Mouse (Mus musculus) adrenal gland, adult 18-20 months (tissue): Measurements from ENCODE around the gene Notch1. TPM values are rescaled to one million over a fixed set of nuclear protein-coding genes. Genes with fewer than 3 reads are reported as not detected.

ENCODE experiments used
- DNase-seq, 2 experiments: peaks; one replicate each; pipeline ENCODE4 v3.0.0; 2021 to 2022; ENCODE audit warnings: low spot score in 2 of 2
- total RNA-seq, 2 experiments: library from RNA; stranded (reverse); gene quantifications; 1 replicate in 1 of 2; 2 replicates in 1 of 2; pipeline ENCODE4 v1.2.3; 2021

Notch1 gene
- total RNA-seq, 2 experiments from 2014 or later = 21.5 to 22.0 TPM

DNA sequence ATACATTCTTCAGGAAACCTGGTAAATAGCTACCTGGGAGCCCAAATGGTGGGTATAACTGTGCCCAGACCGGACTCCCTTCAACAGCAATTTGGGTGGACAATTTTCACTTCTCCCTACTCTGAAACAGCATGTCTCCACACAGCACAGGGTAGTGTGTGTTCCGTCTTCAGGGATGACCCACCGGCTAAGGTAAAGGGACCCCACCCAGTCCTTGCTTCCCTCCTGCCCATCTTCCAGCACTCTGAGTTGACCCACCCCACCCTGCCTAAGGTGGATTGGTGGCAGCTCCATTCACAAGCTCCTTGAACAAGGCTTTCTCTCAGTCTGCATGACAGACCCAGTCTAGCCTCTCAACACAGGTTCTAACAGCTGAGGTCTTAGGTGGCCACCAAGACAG is 33.6 kb downstream of the Notch1 start:
- DNase-seq = no peak

DNA sequence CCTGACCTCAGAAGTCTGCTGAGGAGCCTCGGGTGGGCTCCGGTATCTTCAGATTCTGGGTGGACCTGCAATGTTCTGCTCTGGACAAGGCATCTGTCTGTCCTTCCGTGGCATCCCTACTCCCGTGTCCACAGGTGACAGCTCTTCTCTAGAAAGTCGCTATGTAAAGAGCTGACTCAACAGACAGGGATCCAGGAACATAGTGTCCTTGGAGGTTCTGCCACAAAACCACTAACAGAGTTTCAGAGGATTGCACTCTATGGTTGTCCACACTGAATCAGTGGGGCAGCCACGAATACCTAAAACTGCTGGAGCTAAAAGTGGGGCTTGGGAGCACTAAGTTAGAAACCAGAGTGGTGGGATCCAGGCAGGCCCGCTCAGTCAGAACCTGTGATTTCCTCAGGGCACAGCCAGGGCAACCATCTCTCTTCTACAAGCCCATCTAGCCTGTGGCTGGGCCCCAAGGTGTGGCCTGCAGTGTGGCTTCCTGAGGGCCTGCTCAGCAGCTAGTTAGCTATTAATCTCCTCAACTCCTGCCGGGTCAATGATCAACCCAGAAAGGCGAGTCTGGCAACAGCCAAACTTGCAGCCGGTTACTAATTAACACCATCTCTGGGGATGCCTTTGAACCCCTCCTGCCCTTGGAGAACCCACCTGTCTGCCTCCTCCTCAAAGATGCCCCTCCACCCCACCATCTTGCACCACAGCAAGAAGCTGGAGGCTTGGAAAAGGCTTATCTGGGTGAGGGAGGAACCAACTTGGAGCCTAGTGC is 34.6 kb downstream of the Notch1 start:
- no peak for DNase-seq

DNA sequence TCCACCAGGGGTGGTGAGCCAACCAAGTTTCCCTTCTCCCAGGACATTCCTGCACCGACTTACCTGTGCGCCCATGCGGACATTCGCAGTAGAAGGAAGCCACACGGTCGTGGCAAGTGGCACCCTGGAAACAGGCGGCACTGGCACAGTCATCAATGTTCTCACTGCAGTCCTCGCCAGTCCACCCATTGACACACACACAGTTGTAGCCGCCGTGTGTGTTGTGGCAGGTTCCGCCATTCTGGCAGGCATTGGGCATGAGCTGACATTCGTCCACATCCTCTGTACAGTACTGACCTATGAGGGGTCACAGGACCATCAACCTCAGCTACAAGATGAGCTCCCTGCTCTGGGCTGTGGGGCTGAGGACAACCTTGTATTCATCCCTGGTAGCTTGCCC is 35.6 kb downstream of the Notch1 start:
- DNase-seq = no peak

DNA sequence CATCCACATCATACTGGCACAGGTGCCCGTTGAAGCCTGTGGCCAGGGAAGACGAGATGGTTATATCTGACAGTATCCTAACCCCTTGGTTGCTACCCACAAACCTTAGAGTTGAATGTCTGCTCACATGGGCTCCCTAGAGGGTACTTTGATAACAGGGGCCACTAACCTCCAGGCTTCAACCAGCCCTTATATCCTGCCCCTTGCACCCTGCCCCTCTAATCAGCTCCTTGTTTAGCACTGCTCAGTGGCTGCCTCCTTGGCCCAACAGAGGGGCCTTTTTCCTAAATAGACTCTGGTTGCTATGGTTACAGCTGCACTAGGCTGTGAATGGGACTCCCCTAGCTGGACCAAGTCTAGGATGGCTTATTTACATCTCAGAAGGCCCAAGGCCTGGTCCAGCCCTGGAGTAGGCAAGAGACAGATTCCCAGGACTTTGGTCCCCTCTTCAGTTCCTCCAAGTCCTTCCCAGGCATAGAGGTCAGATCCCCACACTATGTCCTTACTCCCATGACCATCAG is 37.7 kb downstream of the Notch1 start:
- no peak for DNase-seq

DNA sequence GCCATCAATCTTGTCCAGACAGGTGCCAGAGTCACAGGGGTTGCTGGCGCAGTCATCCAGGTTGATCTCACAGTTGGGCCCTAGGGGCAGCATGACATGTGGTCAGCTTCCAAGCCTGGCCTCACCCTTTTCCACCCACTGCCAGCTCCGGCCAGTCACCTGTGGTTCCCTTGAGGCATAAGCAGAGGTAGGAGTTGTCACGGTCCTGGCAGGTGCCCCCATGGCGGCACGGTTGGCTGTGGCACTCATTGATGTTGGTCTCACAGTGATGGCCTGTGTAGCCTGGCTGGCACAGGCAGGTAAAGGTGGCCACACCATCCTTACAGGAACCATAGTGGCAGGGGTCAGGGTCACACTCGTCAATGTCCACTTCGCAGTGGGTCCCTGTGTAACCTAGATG is 38.6 kb downstream of the Notch1 start:
- no peak for DNase-seq

DNA sequence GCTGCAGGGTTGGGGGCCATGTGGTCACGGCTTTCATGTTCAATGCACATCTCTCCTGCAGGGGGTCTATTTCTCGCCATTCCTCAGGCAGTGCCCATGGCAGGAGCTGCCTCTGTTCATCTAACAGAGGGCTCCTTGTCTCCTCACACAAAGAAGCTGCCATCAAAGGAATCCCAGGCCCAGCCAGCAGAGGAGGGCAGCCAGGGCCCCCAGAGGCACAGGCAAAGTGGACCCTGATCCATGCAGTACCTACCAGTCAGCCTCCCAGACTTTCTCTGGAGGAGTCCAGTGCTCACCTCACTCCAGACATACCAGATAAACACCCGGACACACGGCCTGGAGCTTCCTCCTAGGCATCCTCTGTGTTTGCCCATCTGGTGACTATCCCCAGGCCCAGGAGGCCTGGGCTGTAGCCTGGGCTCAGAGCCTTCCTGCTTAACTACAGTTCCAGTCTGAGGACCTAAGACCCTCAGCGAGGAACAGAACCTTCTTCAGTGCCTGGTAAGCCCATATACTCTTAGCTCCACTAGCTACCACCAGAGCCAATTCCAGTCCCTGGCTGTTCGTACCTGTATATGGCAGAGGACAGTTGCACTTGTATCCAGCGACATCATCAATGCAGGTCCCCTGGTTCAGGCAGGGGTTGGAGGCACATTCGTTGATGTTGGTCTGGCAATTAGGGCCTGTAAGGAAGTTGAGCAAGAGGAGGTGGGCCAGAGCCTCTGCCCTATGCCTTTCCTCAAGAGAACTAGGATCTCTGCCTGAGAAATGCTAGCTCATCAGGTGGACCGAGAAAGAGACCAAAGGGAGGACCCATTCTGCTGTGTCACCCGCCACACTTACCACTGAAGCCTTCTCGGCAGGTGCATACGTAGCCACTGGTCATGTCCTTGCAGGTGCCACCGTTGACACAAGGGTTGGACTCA is 40.7 kb downstream of the Notch1 start:
- no peak for DNase-seq

DNA sequence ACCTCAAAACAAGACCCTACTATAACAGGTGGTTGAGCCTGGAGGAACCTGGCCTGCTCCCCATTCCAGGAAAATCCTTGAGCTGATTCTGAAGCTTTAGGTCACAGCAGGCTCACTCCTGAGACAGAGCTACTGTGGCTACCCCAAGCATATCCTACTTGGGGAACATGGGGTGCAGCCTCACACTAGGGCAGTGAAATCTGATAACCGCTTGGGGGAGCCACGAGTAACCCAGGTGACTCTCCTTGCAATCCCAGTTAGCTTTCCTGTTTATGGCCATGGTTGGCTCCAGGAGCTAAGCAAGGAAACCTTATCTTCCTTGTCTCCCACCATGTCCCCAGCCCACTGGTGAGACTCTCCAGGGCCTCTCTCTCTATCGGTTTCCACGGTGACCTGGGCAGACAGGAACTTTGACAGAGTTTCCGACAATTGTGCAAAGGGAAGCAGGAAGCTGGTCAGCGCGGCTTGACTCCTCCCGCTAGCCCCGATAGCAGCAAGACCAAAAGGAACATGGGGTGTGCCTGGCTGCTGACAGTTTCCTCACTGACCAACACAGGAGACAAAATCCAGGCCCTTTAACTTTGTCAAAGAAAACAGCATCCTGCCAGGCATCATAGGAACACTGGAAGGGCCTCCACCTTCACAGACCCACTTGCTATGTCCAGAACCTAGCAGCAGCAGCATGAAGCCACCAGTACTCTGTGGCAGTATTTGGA is 41.5 kb downstream of the Notch1 start:
- DNase-seq = no peak

DNA sequence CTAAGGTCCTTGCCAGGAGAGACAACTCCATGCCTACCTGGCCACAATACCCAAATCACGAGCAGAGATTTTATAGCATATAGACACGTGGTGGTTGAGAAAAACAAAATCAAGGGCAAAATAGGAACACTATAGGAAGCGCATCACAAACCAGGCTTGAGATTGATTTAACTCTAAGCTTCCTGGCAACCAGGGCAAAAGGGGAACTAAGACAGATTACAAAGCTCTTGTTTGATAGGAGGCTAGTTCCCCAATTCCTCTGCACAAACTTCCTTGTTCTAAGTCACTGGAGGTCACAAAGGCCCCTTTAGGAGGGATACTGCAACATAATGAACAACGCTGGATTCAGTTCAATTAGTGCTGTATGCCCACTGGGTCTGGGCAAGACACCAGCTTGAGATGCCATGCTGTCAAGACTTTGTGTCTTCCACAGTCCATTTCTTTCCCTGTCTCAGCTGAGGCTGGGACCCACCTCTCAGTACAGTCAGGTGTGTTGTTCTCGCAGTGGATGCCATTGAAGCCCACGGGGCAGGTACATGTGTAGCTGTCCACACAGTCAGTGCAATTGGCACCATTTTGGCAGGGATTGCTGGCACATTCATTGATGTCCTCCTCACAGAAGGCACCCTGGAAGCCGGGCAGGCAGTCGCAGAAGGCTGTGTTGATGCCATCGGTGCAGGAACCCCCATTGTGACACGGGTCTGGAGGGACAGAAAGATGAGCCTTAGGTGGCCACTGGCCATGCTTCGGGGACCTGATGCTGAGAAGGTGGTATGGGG is 44.0 kb downstream of the Notch1 start:
- no peak for DNase-seq

DNA sequence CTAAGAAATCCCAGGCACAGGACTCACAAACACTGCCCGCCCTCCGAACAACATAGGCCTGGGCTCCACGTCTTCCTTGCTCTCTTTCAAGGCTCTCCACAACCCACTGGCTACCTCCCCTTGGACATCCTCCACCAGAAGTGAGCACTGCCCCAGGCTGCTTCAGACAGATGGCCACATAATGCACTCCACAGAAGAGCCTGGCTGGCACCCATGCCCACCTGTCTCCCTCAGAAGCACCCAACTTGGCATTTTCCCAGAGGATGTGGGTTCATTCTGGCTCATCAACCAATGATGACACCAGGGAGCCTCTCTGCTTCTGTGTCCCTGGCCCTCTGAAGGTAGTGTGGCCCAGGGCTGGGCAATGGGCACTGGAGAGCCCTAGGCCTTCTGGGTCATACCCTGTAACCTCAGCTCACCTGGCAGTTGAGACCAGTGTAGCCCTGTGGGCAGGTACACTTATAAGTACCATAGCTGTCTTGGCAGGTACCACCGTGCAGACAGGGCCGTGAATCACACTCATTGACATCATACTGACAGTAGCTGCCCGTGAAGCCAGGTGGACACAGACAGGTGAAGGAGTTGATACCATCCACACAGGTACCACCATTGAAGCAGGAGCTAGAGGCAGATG is 44.7 kb downstream of the Notch1 start:
- no peak for DNase-seq

DNA sequence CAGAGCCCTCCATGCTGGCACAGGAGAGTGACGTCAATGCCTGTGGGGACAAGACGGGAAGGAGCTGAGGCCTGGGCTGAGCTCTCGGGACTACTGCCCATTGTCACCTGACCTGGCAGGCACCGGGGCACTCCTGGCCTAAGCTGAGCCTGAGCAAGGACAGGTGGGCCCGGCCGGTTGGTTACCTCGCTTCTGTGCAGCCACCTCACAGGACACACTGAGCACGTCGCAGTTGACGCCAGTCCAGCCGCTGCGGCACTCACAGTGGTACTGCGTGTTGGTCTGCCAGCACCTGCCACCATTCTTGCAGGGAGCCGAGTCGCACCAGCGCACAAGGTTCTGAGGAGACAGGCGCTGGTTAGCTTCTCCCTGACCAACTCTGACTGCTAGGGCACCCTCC is 45.5 kb downstream of the Notch1 start:
- DNase-seq = no peak

DNA sequence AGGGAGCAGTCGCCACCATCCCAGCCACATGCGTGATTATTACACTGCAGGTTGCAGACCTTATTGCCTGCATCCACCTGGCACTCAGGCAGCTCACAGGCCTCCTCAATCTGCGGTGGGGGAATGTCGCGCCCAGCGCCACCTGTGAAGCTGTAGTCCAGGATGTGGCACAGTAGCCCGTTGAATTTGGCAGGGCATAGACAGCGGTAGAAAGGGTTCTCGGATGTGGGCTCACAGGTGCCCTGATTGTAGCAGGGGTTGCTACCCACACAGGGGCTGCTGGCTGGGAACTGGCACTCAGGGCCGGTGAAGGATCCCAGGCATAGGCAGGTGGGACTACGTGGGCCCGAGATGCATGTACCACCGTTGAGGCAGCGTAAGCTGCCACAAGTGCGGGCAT is 48.1 kb downstream of the Notch1 start:
- DNase-seq = no peak

DNA sequence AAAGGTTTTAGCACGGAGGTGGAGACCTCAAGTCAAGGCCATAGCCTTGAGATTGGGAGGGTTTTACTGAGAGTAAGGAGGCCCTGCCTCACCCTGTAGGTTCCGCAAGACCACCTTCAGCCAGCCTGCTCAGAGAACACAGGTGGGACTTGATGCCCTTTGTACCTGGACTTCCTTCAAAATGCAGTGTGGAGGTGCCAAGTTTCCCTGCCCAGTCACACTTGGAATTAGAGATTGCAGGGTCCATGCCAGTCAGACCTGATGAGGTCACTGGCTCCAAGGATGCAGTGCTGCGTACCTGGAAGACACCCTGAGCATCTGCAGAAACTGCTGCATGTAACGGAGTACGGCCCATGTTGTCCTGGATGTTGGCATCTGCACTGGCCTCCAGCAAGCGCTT is 53.1 kb downstream of the Notch1 start:
- DNase-seq = no peak

DNA sequence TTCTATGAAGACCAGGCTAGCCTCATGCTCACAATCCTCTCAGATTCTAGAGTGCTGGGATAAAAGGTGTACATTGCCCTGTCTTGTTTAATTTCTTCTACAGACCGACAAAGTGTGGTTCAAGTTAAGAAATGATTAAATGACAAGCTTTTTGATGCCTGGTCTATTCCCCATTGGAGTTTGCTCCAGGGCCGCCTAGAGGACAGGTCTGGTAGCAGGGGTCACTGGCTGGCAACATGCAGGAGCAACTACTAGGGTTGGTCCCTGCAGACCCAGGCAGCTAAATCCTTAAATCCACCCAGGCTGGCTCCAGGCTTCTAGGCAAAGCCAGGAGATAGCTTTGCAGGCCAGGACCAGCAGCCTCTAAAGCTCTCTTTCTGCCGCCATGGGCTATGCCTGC is 53.5 kb downstream of the Notch1 start:
- no peak for DNase-seq

DNA sequence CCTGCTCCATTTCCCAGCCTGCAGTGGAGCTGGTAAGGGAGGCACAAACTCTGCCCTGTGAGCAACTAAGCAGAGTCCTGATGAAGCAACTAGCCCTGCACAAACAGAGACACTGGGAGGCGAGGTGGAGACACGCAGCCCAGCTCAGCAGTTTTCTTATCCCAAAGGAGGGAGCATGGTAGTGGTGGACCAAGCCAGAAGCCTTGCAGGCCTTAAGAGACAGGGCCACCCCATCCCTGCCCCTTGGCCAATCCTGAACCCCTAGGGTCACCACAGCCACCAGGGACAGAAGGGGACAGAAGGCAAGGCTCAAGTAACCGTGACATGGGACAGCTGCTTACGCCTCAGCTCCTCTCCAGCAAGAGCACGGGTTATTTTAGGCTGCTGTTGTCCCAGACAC is 54.8 kb downstream of the Notch1 start:
- no peak for DNase-seq

DNA sequence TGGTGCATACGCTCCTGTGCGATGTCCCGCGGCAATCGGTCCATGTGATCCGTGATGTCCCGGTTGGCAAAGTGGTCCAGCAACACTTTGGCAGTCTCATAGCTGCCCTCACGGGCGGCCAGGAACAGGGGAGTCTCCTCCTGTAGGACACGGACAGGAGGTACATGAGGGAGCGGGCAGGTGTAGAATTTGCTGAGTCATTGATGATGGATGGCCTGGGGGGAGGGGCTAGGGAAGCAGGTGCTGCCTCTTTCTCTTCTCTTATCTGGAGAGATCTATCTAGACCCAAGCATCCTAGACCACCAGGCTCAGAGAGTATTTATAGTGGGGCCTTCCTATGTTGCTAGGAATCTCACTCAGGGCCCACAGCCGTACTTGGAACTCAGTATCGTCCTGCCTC is 55.6 kb downstream of the Notch1 start:
- no peak for DNase-seq

DNA sequence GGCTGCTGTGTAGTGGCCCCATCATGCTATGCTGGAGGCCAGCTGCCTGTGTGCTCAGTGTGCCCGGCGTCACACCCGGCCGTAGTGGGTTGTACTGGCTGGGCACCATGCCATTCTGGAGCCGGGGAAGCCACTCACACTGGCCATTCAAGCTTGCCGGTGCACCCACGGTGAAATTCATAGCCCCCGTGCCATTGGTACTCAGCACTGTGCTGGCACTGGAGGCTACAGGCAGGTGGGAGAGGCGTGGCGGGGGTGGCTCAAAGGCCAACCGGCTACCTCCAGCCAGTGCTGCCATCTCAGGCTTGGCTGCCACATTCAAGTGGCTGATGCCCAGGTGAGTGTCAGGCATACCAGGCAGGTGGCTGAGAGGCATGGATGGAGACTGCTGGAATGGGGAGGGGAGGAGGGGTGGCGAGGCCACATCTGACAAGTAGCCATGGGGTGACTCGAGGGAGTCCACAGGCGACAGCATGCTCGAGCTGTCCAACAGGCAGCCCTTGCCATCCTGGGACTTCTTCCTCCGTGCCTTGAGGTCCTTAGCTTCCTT is 56.3 kb downstream of the Notch1 start:
- DNase-seq = no peak

DNA sequence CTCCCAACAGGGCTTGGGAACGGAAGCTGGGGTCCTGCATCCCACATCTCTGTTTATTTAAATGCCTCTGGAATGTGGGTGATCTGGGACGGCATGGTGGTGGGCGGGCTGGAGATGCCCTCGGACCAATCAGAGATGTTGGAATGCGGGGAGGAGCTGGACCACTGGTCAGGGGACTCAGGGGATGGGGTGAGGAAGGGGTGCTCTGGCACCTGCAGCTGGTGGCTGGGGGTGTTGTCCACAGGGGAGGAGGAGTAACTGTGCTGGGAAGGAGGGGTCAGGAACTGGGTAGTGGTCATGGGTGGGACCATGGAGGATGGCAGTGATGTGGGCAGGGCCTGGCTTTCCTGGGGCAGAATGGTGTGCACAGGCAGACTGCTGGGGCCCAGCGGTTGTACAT is 57.0 kb downstream of the Notch1 start:
- no peak for DNase-seq

DNA sequence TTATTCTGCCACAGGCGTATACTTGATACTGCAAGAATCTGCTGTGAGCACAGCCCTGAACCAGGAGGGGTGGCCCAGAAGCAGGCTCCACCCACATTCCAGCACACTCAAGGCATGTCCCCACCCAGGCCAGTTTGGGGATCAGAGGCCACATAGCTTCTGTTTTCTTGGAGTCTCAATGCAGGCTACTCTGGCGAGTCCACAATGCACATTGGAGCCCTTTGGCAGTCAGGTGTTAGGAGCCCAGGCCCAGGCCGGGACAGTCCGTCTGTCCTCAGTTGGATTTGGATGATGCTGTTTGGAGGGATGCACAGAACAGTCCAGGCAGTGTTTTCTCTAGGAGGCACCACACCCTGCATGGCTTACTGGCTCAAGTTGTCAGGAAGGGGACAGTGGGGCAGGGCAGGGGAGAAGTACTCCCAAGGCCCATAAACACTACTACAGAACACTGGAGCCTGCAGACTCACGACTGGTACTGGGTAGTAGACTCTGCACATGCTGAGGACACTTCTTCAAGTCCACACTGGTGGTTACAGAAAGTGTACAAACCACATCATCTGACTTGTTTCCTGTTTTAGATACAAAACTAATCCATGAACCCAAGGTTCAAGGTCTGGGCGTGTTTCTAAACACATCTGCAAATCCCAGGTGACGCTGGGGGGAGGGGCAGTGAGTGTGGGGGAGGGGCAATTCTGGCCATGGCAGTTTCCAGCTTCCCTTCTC is 57.9 kb downstream of the Notch1 start:
- no peak for DNase-seq
